Mouse (Mus musculus): ENCODE measurements around the gene Prkaca.
A peak's percentile ranks its signal among the peaks of the same experiment; 100 is the strongest.
"Not testable (repeated sequence)": the region's sequence is repeated elsewhere in the genome, so short reads cannot be mapped to it uniquely, and the experiment has no call there.

The Prkaca gene

DNA sequence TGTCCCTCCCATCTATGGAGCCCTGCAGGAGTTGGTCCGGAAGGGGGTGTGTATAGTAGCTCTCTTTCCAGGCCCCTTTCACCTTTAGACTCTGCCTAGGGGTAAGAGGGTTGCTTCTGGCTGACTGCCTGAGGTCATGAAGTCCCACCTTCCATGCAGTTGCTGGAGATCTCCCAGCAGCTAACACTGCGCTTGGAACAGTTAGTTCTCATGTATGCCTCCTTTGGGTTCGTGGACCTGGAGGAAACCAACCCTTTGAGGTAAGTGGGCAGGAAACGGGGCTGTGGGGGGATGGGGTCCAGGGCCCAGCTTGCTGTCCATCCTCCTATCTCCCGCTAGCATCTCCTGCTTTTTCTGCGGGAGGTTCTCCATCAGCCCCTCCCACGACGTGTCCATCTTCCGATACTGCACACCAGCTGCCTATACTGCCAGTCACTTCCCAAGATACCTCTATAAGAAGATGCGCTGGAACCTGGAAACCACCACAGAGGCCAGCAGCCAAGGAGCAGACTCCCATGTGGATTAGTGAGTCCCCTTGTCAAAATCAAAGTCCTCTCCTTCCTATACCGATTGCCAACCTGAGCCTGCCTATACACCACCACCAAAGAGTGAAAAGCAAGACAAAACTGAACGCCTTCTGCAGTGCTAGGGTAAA is 30.3 kb downstream of the Prkaca start:
- DNase-seq (ENCODE audit: low spot score): no peak

DNA sequence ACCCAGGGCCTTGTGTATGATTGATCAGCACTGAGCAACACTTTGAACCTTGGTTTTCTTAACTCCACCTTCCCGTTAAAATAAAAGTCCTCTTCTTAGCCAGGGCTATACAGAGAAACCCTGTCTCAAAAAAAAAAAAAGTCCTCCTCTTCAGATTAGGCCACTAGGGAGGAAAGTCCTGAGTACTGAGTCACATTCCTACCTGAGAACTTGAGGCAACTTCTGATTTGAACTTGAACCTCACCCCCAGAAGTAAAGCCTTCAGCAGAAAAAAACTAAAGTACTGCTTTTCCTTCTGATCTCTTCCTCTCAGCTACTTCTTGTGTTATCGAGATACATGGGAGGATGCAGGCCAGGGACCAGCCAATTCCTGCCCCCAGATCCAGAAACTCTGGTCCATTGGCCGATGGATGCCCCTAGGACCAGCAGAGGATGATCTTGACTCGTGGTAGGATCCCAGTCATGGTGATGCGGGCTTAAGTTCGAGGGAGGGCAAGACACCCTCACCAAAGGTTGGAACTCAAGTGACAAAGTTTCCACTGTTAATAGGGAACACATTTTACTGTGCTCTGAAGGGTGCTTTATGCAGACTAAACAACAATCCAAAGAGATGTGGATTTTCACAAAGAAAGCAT is 30.9 kb downstream of the Prkaca start:
- no peak for DNase-seq (ENCODE audit: low spot score)

DNA sequence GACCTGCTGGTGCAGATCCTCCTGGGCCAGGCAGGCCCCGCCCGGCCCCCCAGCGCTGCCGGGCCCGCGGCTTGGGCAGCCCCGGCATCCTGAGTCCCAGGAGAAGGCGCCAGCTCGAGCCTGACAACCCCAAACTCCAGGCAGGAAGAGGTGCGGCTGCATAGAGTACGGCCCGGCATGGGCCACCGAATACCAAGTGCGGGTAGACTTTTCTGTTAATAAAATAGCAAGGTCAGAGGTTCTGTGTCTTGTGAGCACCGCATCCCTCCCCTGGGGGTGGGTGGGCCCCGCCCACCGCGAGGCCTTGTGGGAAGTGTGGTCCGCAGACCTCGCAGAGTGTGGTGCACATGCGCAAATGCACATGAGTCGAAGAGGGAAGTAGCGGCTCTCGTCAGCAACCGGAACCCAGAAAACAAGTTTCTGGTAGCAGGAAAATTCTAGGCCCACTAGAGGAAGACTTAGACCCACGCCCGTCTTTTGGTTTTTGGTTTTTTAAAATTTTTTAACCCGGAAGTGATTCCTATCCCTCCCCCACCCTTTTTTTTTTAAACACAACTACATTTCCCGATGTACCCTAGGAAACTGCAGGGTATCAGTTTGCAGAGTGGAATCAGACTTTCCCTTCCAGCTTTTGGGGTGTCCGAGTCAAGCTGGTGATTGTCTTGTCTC is 31.9 kb downstream of the Prkaca start:
- DNase-seq (ENCODE audit: low spot score): peak; percentile 93

DNA sequence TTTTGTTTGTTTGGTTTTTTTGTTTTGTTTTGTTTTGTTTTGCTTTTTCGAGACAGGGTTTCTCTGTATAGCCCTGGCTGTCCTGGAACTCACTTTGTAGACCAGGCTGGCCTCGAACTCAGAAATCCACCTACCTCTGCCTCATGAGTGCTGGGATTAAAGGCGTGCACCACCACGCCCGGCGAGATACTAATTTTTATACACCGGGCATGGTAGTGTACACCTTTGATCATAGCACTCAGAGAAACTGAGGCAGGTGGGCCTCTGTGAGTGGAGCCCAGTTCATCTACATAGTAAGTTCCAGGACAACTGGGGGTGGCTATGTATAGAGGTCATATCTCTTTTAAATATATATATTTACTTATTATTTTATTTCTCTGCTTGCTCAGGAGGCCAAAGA is 32.7 kb downstream of the Prkaca start:
- not testable (repeated sequence) for DNase-seq (ENCODE audit: low spot score)

DNA sequence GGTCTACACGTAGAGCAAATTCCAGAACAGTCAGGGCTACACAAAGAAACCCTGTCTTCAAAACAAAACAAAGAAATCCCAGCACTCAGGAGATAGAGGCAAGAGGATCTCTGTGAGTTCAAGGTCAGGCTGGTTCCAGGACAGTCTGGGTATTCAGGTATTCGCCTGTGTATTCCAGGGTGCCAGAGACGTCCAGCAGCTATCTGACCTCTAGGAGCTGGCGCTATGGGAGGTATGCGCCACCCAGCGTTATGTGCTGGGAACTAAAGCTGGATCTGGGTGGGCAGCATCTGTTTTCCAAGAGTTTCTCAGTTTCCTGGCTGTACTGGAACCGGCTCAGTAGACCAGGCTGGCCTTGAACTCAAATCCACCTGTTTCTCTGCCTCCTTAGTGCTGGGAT is 35.6 kb downstream of the Prkaca start:
- no peak for DNase-seq (ENCODE audit: low spot score)

DNA sequence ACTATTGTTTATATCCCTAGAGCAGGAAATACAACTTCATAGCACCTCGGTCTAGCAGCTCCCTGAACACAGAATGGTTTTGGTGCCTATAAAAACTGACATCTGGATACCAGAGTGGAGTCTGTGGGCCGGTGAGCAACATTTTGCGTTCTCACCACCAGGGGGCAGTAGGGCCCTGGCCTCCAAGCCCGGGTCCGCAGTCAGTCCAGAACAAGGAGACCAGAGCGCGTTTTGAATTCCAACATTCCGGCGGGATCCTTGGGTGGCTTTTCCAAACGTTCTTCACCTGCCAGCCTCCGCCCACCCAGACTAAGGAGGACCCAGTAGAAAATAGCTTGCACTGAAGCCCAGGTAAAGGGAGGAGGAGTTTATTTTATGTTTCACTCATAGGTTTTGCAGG is 37.1 kb downstream of the Prkaca start:
- DNase-seq (ENCODE audit: low spot score): peak; percentile 67

DNA sequence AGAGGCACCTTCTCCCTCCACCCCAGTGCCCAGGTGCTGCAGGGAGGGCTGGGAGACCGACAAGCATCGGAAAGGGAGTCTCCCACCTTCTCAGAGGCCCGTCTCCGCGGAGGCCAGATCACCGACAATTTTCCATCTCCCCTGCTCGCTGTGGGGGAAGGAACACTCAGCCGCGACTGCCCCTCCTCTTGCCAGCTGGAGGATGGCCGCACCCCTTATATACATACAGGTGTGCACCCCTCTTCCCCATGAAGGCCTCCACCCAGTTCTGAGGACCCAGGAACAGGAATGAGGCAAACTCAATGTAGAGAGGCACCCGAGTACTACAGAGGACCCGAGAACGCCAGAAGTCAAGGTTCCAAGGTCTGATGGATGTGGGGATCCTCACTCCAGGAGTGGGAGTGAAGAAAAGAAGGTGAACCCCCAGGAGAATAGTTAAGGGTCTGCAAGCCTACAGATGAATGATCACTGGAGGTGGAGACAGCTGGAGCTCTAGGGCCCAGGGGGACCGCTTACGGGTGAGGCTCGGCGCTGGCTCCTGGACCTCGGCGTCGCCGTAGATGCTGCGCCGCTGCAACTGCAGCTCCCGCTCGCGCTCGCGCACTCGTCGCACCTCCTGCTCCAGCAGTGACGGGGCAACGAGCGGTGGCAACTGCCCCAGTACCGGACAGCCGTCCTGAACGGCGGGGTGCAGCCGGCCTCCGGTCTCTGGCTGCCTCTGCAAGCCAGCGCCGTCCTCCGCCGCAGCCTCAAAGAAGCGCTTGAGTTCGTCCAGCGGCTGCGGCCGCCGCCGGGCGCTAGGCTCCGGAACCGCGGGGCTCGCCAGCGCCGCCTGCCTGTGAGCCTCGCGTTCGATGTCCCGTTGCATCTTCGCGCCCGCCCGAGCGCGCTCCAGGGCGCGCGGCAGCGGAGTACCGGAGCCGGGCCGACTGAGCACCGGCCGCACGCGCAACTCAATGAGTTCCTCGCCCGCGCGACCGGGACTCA is 38.1 kb downstream of the Prkaca start:
- DNase-seq (ENCODE audit: low spot score): no peak

DNA sequence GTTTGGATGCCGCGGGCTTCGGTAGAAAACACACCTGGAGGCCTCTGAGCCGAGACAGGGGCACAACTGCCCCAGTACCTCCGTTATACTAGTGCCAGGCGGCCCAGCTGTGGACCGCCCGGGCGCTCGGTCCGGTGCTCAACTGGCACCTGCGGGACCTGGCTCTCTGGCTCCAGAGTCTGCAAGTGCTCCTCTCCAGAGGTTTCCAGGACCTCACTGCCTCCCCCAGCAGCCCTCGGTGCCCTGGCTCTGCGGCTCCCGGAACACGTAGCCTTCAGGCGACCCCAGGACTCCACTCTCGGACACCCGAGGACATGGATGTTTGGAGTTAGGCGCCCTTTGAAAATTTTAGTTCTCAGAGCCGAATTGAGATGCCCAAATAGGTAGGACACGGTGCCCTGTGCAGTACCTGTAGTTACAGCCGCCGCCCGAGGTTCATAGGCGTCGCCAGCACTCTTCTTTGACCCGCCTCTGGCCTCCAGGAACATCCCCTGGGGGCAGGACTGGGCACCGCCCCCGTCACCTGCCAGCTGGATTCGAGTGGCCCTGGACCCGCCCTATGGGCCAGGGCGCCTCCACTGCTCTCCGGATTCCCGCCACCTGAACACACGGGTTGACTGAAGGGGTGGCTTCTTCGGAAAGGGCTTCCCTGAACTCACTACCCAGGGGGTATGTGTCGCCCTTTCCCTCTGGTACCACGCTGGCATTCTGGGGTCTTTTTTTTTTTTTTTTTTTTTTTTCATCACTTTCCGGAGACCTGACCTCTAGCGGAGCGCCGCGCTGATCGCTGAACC is 39.1 kb downstream of the Prkaca start, which contains the start of gene 2210011C24Rik:
Gene 2210011C24Rik (minus strand): TSS at position 467 of the 794 bp plus-strand sequence.
- DNase-seq (ENCODE audit: low spot score): no peak

DNA sequence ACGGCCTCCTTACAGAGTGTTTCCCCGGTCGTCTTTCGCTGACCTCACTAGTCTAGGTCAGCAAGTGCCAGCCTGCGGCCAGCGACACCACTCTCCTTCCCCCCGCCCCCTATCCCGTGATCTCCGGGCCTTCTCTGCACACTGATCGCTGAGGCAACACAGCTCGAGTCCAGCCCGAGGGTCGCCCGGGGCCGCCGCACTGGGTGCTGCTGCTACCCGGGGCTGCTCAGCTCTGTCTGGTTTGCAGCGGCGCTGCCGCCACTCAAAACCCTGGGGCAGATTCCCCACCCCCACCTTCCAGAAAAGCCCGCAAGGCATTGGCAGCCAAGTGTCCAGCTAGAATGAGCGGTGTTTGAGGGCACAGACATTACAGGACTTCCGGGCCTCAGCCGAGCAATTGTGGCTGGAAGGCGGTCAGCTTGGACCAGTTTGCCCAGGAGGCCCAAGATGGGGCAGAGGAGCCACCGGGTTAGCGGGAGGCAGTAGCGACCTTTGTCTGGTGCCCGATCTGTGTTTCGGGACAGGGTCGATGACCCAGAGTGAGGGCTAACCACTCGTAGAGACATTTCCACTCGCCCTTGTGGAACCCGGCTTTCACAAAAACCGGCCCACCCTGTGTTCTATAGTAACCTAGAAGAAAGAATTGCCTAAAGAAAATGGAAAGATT is 39.8 kb downstream of the Prkaca start:
- no peak for DNase-seq (ENCODE audit: low spot score)

DNA sequence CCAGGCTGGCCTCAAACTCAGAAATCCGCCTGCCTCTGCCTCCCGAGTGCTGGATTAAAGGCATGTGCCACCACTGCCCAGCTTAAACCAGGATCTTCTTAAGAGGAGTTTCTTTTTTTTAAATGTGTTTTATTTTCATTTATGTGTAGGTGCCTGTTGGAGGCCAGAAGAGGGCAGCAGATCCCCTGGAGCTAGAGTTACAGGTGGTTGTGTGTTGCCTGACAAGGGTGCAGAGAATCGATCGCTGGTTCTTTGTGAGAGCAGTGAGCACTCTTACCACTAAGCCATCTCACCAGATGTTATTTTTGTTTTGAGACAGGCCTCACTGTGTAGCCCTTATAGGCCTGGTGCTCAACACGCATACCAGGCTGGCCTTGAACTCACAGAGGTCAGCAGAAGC is 43.0 kb downstream of the Prkaca start:
- no peak for DNase-seq (ENCODE audit: low spot score)

DNA sequence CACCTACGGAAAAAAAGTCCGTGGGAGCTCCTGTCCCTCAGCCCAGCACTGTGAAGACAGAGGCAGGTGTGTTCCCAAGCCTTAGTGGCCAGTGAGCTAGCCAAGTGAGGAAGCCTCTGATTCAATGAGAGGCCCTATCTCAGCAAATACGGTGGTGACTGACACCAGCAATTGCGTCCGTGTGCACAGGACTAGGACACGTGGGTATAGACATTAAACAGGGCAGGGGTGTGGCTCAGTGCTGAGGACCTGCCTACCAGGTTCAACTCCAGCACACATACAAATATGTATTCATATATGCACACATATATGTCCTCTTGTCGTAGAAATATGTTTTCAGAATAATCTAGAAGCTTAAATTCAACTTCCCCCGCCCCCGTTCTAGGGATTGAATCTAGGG is 46.9 kb downstream of the Prkaca start:
- DNase-seq (ENCODE audit: low spot score): no peak

DNA sequence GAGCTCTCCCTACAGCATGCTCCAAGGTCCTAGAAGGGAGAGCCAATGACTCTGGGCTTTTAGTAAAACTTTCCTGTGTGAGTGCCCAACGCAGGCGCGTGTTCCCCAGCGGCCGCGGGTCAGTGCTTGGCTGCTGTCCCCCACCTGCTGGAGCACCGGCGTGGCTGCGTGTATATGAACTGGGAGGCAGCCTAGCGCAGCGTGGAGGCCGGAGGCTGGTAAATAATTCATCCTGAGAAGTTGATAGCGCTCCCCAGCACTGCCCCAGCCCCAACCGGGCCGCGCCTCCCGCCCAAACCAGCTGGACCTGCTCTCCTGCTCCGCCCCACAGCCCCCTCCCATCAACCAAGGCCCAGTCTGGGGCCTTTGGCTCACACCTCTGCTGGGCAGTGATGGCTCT is 48.3 kb downstream of the Prkaca start, which contains the start of gene Palm3:
Gene Palm3 (plus strand): TSS at position 376 of the 400 bp plus-strand sequence.
- DNase-seq (ENCODE audit: low spot score): no peak

DNA sequence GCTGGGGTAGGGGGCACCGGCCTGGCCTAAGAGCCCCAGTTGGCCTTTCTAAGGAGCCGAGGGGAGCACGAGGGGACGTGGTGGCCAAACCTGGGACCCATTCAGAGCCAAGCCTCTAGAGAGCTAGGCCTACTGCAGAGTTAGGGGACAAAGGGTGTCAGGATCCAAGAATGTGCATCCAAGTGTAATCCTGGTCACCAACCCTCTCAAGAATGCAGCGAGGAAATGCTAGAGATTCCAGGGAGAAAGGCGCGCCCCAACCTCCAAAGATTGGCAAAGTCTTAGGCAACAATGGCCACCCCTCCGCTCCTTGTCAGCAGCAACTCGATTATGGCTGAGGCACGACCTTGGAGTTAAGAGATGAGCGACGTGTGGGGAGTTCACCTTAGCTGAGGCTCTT is 48.8 kb downstream of the Prkaca start:
- no peak for DNase-seq (ENCODE audit: low spot score)

DNA sequence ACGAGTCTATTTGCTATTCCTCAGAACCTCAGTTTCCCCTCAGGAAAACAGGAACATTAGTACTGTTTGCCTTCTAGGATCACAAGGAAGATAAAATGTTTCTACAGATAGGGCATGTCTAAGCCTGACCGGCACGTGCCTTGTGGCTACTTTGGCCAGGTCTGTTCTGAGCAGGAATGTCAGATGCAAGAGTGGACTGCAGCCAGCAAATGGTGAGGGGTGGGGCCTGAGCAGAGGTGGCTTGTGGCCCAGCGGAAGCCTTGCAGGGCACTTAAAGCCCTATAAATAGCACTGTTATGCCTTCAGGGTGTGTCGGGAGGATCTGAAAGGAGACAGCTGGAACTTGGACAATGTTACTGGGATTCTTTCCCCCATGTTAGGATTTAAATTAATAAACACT is 50.3 kb downstream of the Prkaca start:
- DNase-seq (ENCODE audit: low spot score): no peak

DNA sequence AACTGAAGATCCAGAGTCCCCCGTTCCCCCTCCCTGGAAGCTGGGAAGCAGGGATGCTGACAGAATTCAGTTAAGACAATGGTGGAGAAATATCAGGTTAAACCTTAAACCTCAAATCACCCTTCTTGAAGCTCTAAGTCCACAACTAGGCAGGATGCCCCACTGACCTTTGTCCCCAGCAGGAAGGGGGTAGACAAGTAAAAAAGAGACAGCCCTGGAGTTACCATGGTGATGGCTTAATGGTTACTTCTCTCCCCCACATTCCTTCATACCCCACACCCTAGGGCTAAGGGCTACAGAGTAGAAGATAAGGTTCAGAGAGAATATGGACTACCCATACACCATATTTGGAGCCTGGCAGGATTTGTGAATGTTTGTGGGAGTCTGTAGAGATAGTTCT is 50.8 kb downstream of the Prkaca start:
- no peak for DNase-seq (ENCODE audit: low spot score)

DNA sequence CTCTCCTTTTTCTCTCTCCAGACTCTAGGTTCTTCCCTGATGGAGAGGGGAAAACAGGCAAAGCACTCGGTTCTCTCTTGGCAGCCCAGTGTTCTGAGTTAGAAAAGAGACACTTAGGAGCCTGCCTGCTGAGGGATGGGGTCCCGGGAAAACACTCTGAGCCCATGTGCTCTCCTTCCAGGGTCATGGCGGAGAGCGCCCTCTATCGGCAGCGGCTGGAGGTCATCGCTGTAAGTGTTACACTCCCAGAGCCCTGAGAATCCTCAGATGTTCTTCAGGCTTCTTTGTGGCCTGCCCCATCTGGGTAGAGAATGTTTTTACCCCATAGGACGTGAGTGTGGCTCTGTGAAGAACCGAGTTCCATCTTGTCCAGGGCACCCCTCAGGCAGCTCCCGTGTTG is 51.4 kb downstream of the Prkaca start:
- DNase-seq (ENCODE audit: low spot score): no peak

DNA sequence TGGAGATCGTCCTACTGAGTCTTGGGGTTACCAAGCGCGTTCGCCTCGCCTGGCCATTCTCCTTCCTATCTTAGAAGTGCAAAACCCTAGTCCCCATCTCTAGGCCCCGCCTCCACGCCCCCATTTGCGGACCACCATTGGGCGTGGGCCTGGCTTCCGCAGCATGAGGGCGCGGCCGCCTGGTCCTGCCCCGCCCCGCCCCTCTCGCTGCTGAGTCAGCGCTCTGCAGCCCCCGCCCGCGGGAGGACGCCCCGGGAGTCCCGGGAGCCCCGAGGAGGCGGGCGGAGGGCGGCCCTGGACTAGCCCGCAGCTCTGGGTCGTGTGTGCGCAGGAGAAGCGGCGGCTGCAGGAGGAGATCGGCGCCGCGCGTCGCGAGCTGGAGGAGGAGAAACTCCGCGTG is 53.1 kb downstream of the Prkaca start:
- DNase-seq (ENCODE audit: low spot score): peak; percentile 54

DNA sequence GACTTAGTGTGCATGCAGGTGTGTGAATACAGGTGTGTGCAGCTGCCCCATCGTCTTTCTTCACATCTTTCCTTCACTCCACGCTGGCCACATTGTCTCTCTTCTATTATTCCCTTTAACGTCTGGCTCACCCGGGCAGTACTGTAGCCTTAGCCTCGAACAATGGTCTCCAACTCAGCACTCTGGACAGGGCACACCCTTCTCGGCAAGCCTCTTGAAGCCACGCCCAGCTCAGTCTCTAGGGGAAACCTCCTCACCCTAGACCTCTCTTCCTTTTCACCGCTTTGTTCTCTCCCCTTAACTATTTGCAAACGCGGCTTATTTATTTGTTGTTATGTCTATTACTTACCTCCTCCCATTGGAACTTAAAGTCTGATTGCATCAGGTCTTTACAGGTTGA is 54.7 kb downstream of the Prkaca start:
- DNase-seq (ENCODE audit: low spot score): no peak

DNA sequence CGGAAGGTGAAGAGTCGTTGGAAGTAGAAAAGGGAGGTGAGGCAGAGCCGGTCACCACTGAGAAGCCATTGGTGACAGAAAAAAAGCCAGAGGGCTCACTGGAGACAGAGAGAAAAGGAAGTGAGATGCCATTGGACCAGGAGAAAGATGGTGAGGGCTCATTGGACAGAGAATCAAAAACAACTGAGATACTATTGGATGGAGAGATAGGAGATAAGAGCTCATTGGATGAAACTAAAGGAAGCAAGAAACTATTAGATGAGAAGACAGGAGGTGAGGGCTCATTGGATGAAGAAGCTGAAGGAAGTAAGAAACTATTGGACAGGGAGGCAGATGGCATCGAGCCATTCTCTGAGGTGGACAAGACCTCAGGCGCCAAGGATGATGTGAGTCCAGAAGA is 56.5 kb downstream of the Prkaca start:
- DNase-seq (ENCODE audit: low spot score): no peak

DNA sequence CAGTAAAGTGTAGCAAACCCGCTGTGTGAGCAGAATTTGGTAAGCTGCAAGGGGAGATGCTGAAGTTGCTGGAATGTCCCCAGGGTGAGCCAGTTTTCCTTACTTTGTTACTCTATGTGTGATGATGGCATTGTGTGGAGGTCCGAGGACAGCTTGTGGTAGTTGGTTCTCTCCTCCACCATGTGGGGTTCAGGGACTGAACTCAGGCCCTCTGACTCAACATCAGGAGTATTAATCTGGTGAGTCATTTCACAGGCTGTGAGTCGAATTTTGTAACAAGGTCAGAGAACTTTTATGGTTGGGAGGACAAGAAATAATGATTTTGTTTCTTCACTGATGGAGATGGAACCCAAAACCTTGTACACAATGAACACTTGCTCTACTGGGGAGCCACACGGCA is 60.0 kb downstream of the Prkaca start:
- DNase-seq (ENCODE audit: low spot score): no peak

DNA sequence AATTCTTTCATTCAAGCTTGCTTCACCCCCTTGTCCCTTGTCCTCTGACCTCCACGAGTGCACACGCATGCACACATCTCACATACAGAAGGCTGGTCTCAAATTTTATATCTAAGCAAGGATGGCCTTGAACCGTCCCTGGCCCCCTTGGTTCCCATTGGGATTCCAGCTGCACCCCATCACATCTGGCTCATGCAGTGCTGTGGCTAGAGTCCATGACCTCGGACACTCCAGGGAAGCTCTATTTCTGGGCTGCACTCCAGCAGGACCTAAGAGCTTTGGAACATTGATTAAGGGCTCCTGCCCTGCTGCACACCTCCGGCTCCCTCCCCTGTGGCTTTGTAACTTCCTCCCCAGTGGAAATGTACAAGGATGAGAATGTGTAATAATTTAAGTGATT is 65.2 kb downstream of the Prkaca start:
- DNase-seq (ENCODE audit: low spot score): peak; percentile 54
